Mouse (Mus musculus): ENCODE results near the gene Dapl1. TPM values are rescaled to one million over a fixed set of nuclear protein-coding genes. Genes with fewer than 3 reads are reported as not detected.

Gene Dapl1
- not detected in 2 replicates for polyA plus RNA-seq (2015; fragmentation: Nextera tagmentation; extraction: Ambion mirVana)

- Histone ChIP-seq H3K9ac (ENCODE audit: low read depth, low read length) (no peak within 1 kb of the TSS), H3K36me3 (ENCODE audit: control insufficient read depth, insufficient read depth) (no peaks in the 10 kb centered on the region), H3K4me2 (ENCODE audit: low read depth, low read length) (no peak within 1 kb of the TSS), H3K27ac (ENCODE audit: low read length) (no peak within 1 kb of the TSS), H3K27me3 (ENCODE audit: control insufficient read depth, insufficient read depth, low read depth, low read length) (no peaks in the 10 kb centered on the region), H3K4me3 (ENCODE audit: low read depth, low read length) (no peak within 1 kb of the TSS), H3K9me3 (replicated peaks; ENCODE audit: control insufficient read depth, low read length) (no peaks in the 10 kb centered on the region), H3K4me1 (ENCODE audit: control insufficient read depth, low read depth, low read length) (no peaks in the 10 kb centered on the region)
- 72% methylated on average over 9 of the region's 9 CpGs for WGBS (ENCODE audit: insufficient replicate concordance)
- ATAC-seq (ENCODE audit: low read depth) = no peak
Observed at GRCm38 (mm10) chr2:59484438-59484837, at the start of gene Dapl1. Gene Dapl1 (plus strand): TSS chr2:59484653.

DNA sequence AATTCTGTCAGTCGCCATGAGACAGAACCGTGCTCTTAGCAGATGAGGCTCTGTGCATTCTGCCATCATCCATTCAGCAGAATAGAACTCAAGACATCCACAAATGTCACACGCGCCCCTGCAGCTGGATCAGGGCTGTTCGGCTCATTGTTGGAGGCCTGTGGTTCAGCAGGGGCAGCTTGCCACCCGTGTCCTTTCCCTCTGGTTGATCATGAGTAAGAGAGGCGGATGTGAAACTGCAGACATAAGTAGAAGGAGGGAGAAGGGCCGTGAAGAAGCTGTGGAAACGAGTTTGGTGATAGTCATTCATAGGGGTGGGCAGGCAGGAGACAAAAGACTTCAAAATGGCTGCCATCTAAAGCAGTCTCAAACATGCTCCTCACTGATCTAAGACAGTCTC lies 49.6 kb upstream of the Dapl1 start:
- H3K4me3 ChIP-seq (ENCODE audit: low read depth, low read length) = no peak overlapping the region
- H3K9ac ChIP-seq (ENCODE audit: low read depth, low read length) = no peak overlapping the region
- H3K4me2 ChIP-seq (ENCODE audit: low read depth, low read length) = no peak overlapping the region
- H3K4me1 ChIP-seq (ENCODE audit: control insufficient read depth, low read depth, low read length) = no peaks in the 10 kb centered on the region; the same call in 1 of the 2 replicates
- no peak for ATAC-seq (ENCODE audit: low read depth)
- WGBS (ENCODE audit: insufficient replicate concordance) = 64% methylated on average over 9 of the region's 9 CpGs
- H3K27ac ChIP-seq (ENCODE audit: low read length) = no peak overlapping the region
- no peaks in the 10 kb centered on the region for H3K36me3 ChIP-seq (ENCODE audit: control insufficient read depth, insufficient read depth)
- H3K9me3 ChIP-seq (replicated peaks; ENCODE audit: control insufficient read depth, low read length) = no peaks in the 10 kb centered on the region
- H3K27me3 ChIP-seq (ENCODE audit: control insufficient read depth, insufficient read depth, low read depth, low read length) = no peaks in the 10 kb centered on the region

- 51% methylated on average over 12 of the region's 12 CpGs for WGBS (ENCODE audit: insufficient replicate concordance)
- no peak overlapping the region for H3K9ac ChIP-seq (ENCODE audit: low read depth, low read length)
- H3K27me3 ChIP-seq (ENCODE audit: control insufficient read depth, insufficient read depth, low read depth, low read length) = no peaks in the 10 kb centered on the region
- ATAC-seq (ENCODE audit: low read depth) = peak; percentile 66; the same call in 1 of the 2 replicates
- H3K9me3 ChIP-seq (replicated peaks; ENCODE audit: control insufficient read depth, low read length) = no peaks in the 10 kb centered on the region
- 0 out of 2 replicates have a peak overlapping the region, but pooled peaks have one; percentile 8 for H3K4me3 ChIP-seq (ENCODE audit: low read depth, low read length)
- H3K4me2 ChIP-seq (ENCODE audit: low read depth, low read length) = peak overlapping the region; percentile 30; the same call in 1 of the 2 replicates
- no peaks in the 10 kb centered on the region; the same call in 1 of the 2 replicates for H3K4me1 ChIP-seq (ENCODE audit: control insufficient read depth, low read depth, low read length)
- H3K36me3 ChIP-seq (ENCODE audit: control insufficient read depth, insufficient read depth) = no peaks in the 10 kb centered on the region
- no peak overlapping the region for H3K27ac ChIP-seq (ENCODE audit: low read length)
Observed at GRCm38 (mm10) chr2:59437684-59438393, 46.6 kb upstream of the Dapl1 start.

DNA sequence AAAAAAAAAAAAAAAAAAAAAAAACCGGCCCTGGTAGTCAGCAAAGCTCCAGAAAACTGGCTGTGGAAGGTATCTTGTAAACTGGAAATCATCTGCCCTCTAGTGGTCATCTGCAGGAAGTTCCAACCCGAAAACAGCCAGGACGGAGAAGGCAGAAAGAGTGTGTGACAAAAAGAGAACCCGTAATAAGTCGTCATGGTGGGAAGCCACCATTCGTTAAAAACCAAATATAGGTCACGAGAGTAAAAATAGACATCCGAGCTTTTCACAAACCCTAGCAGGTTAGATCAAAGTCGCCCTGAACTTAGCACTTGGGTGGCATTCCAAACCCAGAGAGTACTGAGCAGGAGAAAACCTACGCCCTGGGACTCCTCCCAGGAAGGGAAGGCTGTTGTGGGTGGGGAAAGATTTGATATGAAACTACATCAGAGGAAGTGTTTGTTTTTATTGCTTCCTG lies 45.9 kb upstream of the Dapl1 start:
- Histone ChIP-seq H3K4me1 (ENCODE audit: control insufficient read depth, low read depth, low read length) (no peaks in the 10 kb centered on the region; the same call in 1 of the 2 replicates), H3K27me3 (ENCODE audit: control insufficient read depth, insufficient read depth, low read depth, low read length) (no peaks in the 10 kb centered on the region), H3K4me3 (ENCODE audit: low read depth, low read length) (no peak overlapping the region), H3K9ac (ENCODE audit: low read depth, low read length) (no peak overlapping the region), H3K27ac (ENCODE audit: low read length) (no peak overlapping the region), H3K36me3 (ENCODE audit: control insufficient read depth, insufficient read depth) (no peaks in the 10 kb centered on the region), H3K9me3 (replicated peaks; ENCODE audit: control insufficient read depth, low read length) (no peaks in the 10 kb centered on the region), H3K4me2 (ENCODE audit: low read depth, low read length) (0 out of 2 replicates have a peak overlapping the region, but pooled peaks have one; percentile 30)
- ATAC-seq (ENCODE audit: low read depth) = no peak
- 8% methylated on average over 10 of the region's 10 CpGs for WGBS (ENCODE audit: insufficient replicate concordance)

DNA sequence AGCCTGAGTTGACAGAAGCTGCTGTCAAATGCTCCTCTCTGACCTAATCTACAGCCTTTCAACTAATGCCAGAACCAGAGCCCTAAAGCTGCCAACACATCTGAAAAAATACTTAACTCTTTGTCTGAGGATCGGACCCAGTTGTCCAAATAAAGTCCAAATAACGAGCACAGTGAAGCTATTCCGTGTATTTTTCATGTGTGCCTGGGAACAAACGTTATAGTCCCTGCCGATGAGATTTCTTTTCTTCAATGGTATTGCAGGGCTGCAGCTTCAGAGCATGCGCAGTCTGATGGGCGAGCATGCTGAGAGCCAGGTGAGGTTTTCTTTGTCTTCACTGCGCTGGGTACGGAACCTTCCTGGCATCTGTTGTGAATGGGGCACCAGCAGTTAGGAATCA lies 44.6 kb upstream of the Dapl1 start:
- no peak overlapping the region for H3K9ac ChIP-seq (ENCODE audit: low read depth, low read length)
- H3K4me2 ChIP-seq (ENCODE audit: low read depth, low read length) = no peak overlapping the region
- no peak overlapping the region for H3K27ac ChIP-seq (ENCODE audit: low read length)

DNA sequence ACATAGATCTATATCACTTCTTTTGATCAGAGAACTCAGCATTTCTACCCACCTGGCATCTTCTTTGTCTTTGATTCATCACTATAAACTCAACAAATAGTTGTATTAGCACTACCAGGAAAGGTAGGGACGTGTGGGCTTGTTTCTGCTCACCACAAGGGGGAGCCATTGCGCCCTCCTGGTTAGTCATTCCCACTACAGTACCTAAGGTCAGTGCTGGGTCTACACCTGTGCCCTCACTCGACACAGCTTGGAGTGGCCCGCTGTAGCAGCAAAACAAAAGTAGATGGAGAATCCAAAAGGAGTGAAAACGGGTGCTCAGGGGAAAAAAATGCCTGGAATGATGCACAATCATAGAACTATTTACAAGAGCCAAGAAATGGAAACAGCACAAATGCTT lies 44.0 kb upstream of the Dapl1 start:
- H3K27me3 ChIP-seq (ENCODE audit: control insufficient read depth, insufficient read depth, low read depth, low read length) = no peaks in the 10 kb centered on the region
- no peak overlapping the region for H3K9ac ChIP-seq (ENCODE audit: low read depth, low read length)
- no peak for ATAC-seq (ENCODE audit: low read depth)
- H3K9me3 ChIP-seq (replicated peaks; ENCODE audit: control insufficient read depth, low read length) = no peaks in the 10 kb centered on the region
- H3K27ac ChIP-seq (ENCODE audit: low read length) = no peak overlapping the region
- 18% methylated on average over 5 of the region's 5 CpGs for WGBS (ENCODE audit: insufficient replicate concordance)
- no peaks in the 10 kb centered on the region for H3K36me3 ChIP-seq (ENCODE audit: control insufficient read depth, insufficient read depth)
- H3K4me1 ChIP-seq (ENCODE audit: control insufficient read depth, low read depth, low read length) = no peaks in the 10 kb centered on the region; the same call in 1 of the 2 replicates
- no peak overlapping the region for H3K4me2 ChIP-seq (ENCODE audit: low read depth, low read length)
- no peak overlapping the region for H3K4me3 ChIP-seq (ENCODE audit: low read depth, low read length)

More for the DNA sequence above, 44.6 kb upstream of the Dapl1 start:
- H3K36me3 ChIP-seq (ENCODE audit: control insufficient read depth, insufficient read depth) = no peaks in the 10 kb centered on the region
- H3K4me1 ChIP-seq (ENCODE audit: control insufficient read depth, low read depth, low read length) = no peaks in the 10 kb centered on the region; the same call in 1 of the 2 replicates
- no peaks in the 10 kb centered on the region for H3K27me3 ChIP-seq (ENCODE audit: control insufficient read depth, insufficient read depth, low read depth, low read length)
- H3K4me3 ChIP-seq (ENCODE audit: low read depth, low read length) = no peak overlapping the region
- WGBS (ENCODE audit: insufficient replicate concordance) = 74% methylated on average over 9 of the region's 9 CpGs
- ATAC-seq (ENCODE audit: low read depth) = no peak
- H3K9me3 ChIP-seq (replicated peaks; ENCODE audit: control insufficient read depth, low read length) = no peaks in the 10 kb centered on the region

DNA sequence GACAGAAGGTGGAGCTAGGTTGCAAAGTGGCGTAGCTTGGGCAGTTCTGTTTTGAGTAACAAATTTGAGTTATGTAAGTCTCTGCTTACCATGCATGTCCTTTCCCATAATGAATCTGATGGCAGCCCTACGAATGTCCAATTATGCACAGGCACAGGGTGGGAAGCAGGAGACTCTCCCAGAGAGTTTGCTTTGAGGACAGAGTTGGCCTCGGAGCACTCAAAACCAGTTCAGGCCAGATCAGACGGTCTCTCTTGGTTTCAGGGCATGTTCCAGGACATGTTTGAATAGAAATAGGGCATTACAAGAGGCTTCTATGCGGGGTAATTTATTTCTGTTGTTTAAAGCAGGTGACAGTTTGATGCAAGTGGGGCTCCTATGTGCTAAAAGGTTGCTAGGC lies 42.8 kb upstream of the Dapl1 start:
- no peaks in the 10 kb centered on the region for H3K27me3 ChIP-seq (ENCODE audit: control insufficient read depth, insufficient read depth, low read depth, low read length)
- ATAC-seq (ENCODE audit: low read depth) = no peak
- no peaks in the 10 kb centered on the region for H3K36me3 ChIP-seq (ENCODE audit: control insufficient read depth, insufficient read depth)
- H3K27ac ChIP-seq (ENCODE audit: low read length) = no peak overlapping the region
- H3K4me1 ChIP-seq (ENCODE audit: control insufficient read depth, low read depth, low read length) = no peaks in the 10 kb centered on the region; the same call in 1 of the 2 replicates
- H3K9ac ChIP-seq (ENCODE audit: low read depth, low read length) = no peak overlapping the region
- no peak overlapping the region for H3K4me3 ChIP-seq (ENCODE audit: low read depth, low read length)
- no peak overlapping the region for H3K4me2 ChIP-seq (ENCODE audit: low read depth, low read length)
- 58% methylated on average over 5 of the region's 5 CpGs for WGBS (ENCODE audit: insufficient replicate concordance)
- H3K9me3 ChIP-seq (replicated peaks; ENCODE audit: control insufficient read depth, low read length) = no peaks in the 10 kb centered on the region

- no peak overlapping the region for H3K4me2 ChIP-seq (ENCODE audit: low read depth, low read length)
- WGBS (ENCODE audit: insufficient replicate concordance) = 61% methylated on average over 6 of the region's 6 CpGs
- ATAC-seq (ENCODE audit: low read depth) = no peak
- H3K36me3 ChIP-seq (ENCODE audit: control insufficient read depth, insufficient read depth) = no peaks in the 10 kb centered on the region
- H3K4me1 ChIP-seq (ENCODE audit: control insufficient read depth, low read depth, low read length) = no peaks in the 10 kb centered on the region
- no peak overlapping the region for H3K9ac ChIP-seq (ENCODE audit: low read depth, low read length)
- H3K27ac ChIP-seq (ENCODE audit: low read length) = no peak overlapping the region
- H3K9me3 ChIP-seq (replicated peaks; ENCODE audit: control insufficient read depth, low read length) = no peaks in the 10 kb centered on the region
- H3K27me3 ChIP-seq (ENCODE audit: control insufficient read depth, insufficient read depth, low read depth, low read length) = no peaks in the 10 kb centered on the region
- no peak overlapping the region for H3K4me3 ChIP-seq (ENCODE audit: low read depth, low read length)
Observed at GRCm38 (mm10) chr2:59446671-59447070, 37.8 kb upstream of the Dapl1 start.

DNA sequence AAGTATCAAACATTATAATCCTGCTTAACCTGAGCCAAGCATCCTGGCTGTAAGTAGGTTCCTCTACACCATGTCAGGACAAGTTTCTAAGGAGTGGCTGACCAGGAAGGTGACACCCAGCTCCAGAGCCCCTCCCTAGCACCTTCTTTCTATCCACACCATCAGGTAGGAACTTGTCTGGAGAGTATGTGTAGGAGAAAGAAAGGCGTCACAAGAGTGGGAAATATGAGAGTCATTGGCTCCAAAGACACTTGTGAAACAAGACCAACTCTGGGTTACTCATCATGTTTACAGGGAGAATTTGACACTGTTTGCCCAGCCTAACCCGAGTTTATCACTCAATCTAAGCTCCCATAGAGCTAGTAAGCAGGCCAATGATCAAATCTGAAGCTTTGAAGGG lies 36.7 kb upstream of the Dapl1 start:
- no peak for ATAC-seq (ENCODE audit: low read depth)
- 40% methylated on average over 2 of the region's 2 CpGs for WGBS (ENCODE audit: insufficient replicate concordance)
- H3K4me3 ChIP-seq (ENCODE audit: low read depth, low read length) = no peak overlapping the region
- H3K4me1 ChIP-seq (ENCODE audit: control insufficient read depth, low read depth, low read length) = no peaks in the 10 kb centered on the region
- H3K4me2 ChIP-seq (ENCODE audit: low read depth, low read length) = no peak overlapping the region
- no peaks in the 10 kb centered on the region for H3K36me3 ChIP-seq (ENCODE audit: control insufficient read depth, insufficient read depth)
- H3K27ac ChIP-seq (ENCODE audit: low read length) = no peak overlapping the region
- no peaks in the 10 kb centered on the region for H3K9me3 ChIP-seq (replicated peaks; ENCODE audit: control insufficient read depth, low read length)
- no peaks in the 10 kb centered on the region for H3K27me3 ChIP-seq (ENCODE audit: control insufficient read depth, insufficient read depth, low read depth, low read length)
- no peak overlapping the region for H3K9ac ChIP-seq (ENCODE audit: low read depth, low read length)
